Mouse (Mus musculus): ENCODE measurements around the gene Prrxl1. TPM values are rescaled to one million over a fixed set of nuclear protein-coding genes. Genes with fewer than 3 reads are reported as not detected.

Gene Prrxl1
- polyA plus RNA-seq, 1 experiment from 2014 or later, result 0.08 TPM

GRCm38 (mm10) chr14:32583696-32584095 is 15.5 kb upstream of the Prrxl1 start:
- H3K27ac ChIP-seq (ENCODE audit: low read depth, low read length), result no peak overlapping the region
- H3K27me3 ChIP-seq (ENCODE audit: control insufficient read depth, insufficient read depth, low read length), result no peaks in the 10 kb centered on the region
- no peaks in the 10 kb centered on the region for H3K36me3 ChIP-seq (ENCODE audit: control insufficient read depth, insufficient read depth, low read length)
- no peak for ATAC-seq (replicated peaks; ENCODE audit: low FRiP score)
- H3K4me2 ChIP-seq (ENCODE audit: low read depth, low read length, severe bottlenecking), result no peak overlapping the region
- H3K4me3 ChIP-seq (ENCODE audit: low read depth, low read length), result no peak overlapping the region
- H3K4me1 ChIP-seq (replicated peaks; ENCODE audit: control insufficient read depth, insufficient read depth, low read length), result no peaks in the 10 kb centered on the region
- 93% methylated on average over 9 of the region's 9 CpGs for WGBS
- H3K9ac ChIP-seq (ENCODE audit: low read length), result no peak overlapping the region
- no peak for DNase-seq (ENCODE audit: low spot score)
- no peaks in the 10 kb centered on the region for H3K9me3 ChIP-seq (ENCODE audit: control insufficient read depth, low read length)

DNA sequence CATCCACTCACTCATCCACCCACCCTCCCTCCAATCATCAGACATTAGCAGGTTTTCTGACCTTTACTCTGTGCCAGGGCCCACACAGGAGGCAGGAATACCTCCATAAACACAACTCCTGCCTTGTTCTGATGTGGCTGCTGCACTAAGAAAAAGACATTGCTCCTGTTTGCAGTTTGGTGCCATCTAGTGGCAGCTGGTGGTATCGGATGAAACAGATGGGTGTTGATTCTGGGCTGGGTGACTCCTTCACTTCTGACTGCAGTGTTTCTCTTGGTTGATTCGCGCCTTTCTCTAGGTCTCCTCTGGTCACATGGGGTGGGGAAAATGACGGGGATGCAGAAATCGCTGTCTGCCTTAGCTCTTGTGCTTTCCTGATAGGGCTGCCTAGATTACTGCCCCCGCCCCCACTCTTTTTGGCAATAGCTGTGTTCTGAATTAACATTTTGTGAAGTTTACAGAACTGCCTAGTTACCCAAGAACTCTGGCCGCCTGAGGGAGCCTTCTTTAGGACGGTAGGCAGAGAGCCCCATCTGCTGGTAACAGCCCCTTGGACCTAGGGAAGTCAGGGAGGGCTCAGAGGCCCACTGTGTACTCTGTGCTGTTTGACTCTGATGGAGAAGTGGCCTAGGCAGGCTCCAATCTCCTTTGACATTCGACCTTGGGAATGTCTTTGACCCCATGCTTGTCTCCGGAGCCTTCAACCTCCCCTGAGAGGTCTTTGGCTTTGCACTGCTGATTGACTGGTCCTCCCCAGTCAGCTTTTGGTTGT is 12.0 kb upstream of the Prrxl1 start:
- ATAC-seq (replicated peaks; ENCODE audit: low FRiP score) (peak; percentile 24; the same call in 1 of the 2 replicates), DNase-seq (ENCODE audit: low spot score) (peak; percentile 86)
- Histone ChIP-seq H3K27me3 (ENCODE audit: control insufficient read depth, insufficient read depth, low read length) (no peaks in the 10 kb centered on the region), H3K27ac (ENCODE audit: low read depth, low read length) (no peak overlapping the region), H3K9me3 (ENCODE audit: control insufficient read depth, low read length) (no peaks in the 10 kb centered on the region), H3K4me1 (replicated peaks; ENCODE audit: control insufficient read depth, insufficient read depth, low read length) (no peaks in the 10 kb centered on the region), H3K4me2 (ENCODE audit: low read depth, low read length, severe bottlenecking) (no peak overlapping the region), H3K4me3 (ENCODE audit: low read depth, low read length) (no peak overlapping the region), H3K9ac (ENCODE audit: low read length) (no peak overlapping the region), H3K36me3 (ENCODE audit: control insufficient read depth, insufficient read depth, low read length) (no peaks in the 10 kb centered on the region)
- 11% methylated on average over 10 of the region's 10 CpGs for WGBS

- H3K9ac ChIP-seq (ENCODE audit: low read length), result no peak overlapping the region
- H3K36me3 ChIP-seq (ENCODE audit: control insufficient read depth, insufficient read depth, low read length), result no peaks in the 10 kb centered on the region
- H3K4me3 ChIP-seq (ENCODE audit: low read depth, low read length), result no peak overlapping the region
- no peaks in the 10 kb centered on the region for H3K9me3 ChIP-seq (ENCODE audit: control insufficient read depth, low read length)
- H3K4me2 ChIP-seq (ENCODE audit: low read depth, low read length, severe bottlenecking), result no peak overlapping the region
- DNase-seq (ENCODE audit: low spot score), result no peak
- 71% methylated on average over 3 of the region's 3 CpGs for WGBS
- H3K27me3 ChIP-seq (ENCODE audit: control insufficient read depth, insufficient read depth, low read length), result peaks cover 8% of the 10 kb centered on the region
- no peaks in the 10 kb centered on the region for H3K4me1 ChIP-seq (replicated peaks; ENCODE audit: control insufficient read depth, insufficient read depth, low read length)
- no peak overlapping the region for H3K27ac ChIP-seq (ENCODE audit: low read depth, low read length)
- no peak for ATAC-seq (replicated peaks; ENCODE audit: low FRiP score)
These were observed 8.8 kb upstream of the Prrxl1 start for GRCm38 (mm10) chr14:32590377-32590776.

DNA sequence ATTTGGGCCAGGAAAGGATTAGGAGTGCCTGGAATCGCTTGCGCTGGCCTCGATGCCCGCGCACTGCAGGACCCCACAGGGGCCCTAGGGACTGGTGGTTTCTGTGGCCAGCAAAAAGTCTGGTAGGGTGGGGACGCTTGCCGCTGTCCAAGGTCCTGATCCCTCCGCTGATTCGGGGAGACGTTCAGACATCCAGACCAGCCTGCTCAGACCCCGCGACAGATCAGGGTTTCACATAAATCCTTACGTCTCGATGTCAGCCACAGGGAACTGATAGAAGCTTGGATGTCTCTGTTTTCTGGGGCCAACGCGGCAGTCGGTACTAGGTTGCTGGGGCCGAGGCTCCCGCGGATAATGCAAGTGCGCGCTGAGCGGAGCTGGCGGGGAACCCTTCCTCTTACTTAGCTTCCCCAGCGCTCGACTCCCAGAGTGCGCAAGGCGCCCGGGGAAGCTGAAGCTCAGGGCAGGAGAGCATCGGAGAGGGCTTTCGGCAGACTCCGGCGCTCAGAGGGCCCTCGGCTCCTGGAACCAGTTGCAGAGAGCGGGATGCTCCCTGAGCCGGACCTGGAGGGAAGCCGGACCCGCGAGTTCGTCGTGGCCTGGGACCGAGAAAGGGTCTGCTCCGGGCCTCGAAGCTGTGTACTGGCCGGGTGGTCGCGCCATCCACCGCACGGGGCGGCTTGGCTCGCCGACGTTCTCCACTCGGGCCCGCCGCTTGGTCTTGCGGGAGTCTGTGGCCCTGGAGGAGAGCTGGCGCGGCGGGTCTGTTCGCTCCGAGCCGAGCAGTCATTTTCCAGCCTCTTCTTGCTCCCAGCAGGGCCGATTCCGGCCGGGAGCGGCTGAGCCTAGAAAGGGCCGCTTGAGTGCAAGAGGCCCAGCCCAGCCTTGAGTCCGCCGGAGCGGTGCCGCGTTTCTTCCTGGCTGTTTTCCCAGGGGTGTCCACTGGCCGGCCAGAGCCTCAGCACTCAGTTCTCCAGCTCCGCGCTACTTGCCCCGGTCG is 1.7 kb upstream of the Prrxl1 start:
- peak overlapping the region; percentile 53 for H3K4me2 ChIP-seq (ENCODE audit: low read depth, low read length, severe bottlenecking)
- H3K9ac ChIP-seq (ENCODE audit: low read length), result no peak overlapping the region
- no peaks in the 10 kb centered on the region for H3K9me3 ChIP-seq (ENCODE audit: control insufficient read depth, low read length)
- no peaks in the 10 kb centered on the region for H3K36me3 ChIP-seq (ENCODE audit: control insufficient read depth, insufficient read depth, low read length)
- DNase-seq (ENCODE audit: low spot score) (peak; percentile 90), ATAC-seq (replicated peaks; ENCODE audit: low FRiP score) (0 out of 2 replicates have a peak, but pooled peaks have one; percentile 46)
- H3K27me3 ChIP-seq (ENCODE audit: control insufficient read depth, insufficient read depth, low read length), result peaks cover 71% of the 10 kb centered on the region
- WGBS, result under 1% methylated on average over 78 of the region's 78 CpGs
- peak overlapping the region; percentile 22 for H3K4me3 ChIP-seq (ENCODE audit: low read depth, low read length)
- H3K27ac ChIP-seq (ENCODE audit: low read depth, low read length), result no peak overlapping the region
- H3K4me1 ChIP-seq (replicated peaks; ENCODE audit: control insufficient read depth, insufficient read depth, low read length), result peaks cover 13% of the 10 kb centered on the region

DNA sequence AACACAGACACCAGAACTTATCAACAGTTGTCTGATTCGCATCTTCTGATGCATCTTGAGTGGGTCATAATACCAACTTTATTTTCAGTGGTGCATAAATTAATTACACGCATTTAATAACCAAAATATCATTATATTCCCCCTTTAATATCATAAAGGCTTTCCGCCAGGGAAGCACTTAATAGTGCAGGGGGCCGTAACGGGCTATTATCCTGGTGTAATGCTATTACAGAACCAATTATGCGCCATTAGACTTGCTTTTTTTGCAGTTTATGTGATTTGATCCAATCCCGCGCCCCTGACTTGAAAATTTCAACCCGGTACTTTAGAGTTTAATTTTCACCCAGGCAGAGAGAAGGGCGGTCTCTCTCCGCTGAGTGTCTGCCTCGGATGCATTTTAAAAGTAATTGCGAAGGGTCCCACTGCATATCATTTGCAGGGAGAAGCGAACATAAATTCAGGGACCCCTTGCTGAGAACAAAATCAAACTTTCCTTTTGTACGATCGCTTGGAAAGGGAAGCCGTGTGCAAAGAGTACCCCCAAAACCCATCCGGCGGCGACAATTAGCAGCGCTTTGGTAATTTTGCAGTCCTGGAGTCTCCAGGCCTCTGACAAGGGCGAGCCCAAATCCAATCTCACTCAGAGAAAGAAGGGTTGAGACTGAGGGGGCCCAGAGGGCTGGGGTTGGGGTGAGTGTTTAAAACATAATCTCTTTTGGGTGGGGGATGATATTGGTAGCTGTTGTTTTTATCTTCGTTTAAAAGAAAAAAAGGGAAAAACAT is 579 bp upstream of the Prrxl1 start:
- Histone ChIP-seq H3K9ac (ENCODE audit: low read length) (no peak overlapping the region), H3K4me1 (replicated peaks; ENCODE audit: control insufficient read depth, insufficient read depth, low read length) (peaks cover 13% of the 10 kb centered on the region), H3K27me3 (ENCODE audit: control insufficient read depth, insufficient read depth, low read length) (peaks cover 71% of the 10 kb centered on the region), H3K9me3 (ENCODE audit: control insufficient read depth, low read length) (no peaks in the 10 kb centered on the region), H3K27ac (ENCODE audit: low read depth, low read length) (no peak overlapping the region), H3K36me3 (ENCODE audit: control insufficient read depth, insufficient read depth, low read length) (no peaks in the 10 kb centered on the region), H3K4me3 (ENCODE audit: low read depth, low read length) (no peak overlapping the region; the same call in 1 of the 2 replicates), H3K4me2 (ENCODE audit: low read depth, low read length, severe bottlenecking) (no peak overlapping the region)
- no peak for ATAC-seq (replicated peaks; ENCODE audit: low FRiP score)
- 3% methylated on average over 23 of the region's 23 CpGs for WGBS
- DNase-seq (ENCODE audit: low spot score), result peak; percentile 45

GRCm38 (mm10) chr14:32600110-32600509 is 903 bp downstream of the Prrxl1 start:
- H3K9me3 ChIP-seq (ENCODE audit: control insufficient read depth, low read length), result no peaks in the 10 kb centered on the region
- H3K36me3 ChIP-seq (ENCODE audit: control insufficient read depth, insufficient read depth, low read length), result no peaks in the 10 kb centered on the region
- peaks cover 65% of the 10 kb centered on the region for H3K27me3 ChIP-seq (ENCODE audit: control insufficient read depth, insufficient read depth, low read length)
- H3K4me3 ChIP-seq (ENCODE audit: low read depth, low read length), result 0 out of 2 replicates have a peak overlapping the region, but pooled peaks have one; percentile 26
- peak overlapping the region; percentile 52; the same call in 1 of the 2 replicates for H3K4me2 ChIP-seq (ENCODE audit: low read depth, low read length, severe bottlenecking)
- 3% methylated on average over 16 of the region's 16 CpGs for WGBS
- peak; percentile 51 for DNase-seq (ENCODE audit: low spot score)
- no peak overlapping the region for H3K9ac ChIP-seq (ENCODE audit: low read length)
- peaks cover 13% of the 10 kb centered on the region for H3K4me1 ChIP-seq (replicated peaks; ENCODE audit: control insufficient read depth, insufficient read depth, low read length)
- H3K27ac ChIP-seq (ENCODE audit: low read depth, low read length), result no peak overlapping the region
- no peak for ATAC-seq (replicated peaks; ENCODE audit: low FRiP score)

- no peak overlapping the region for H3K9ac ChIP-seq (ENCODE audit: low read length)
- no peak overlapping the region for H3K4me3 ChIP-seq (ENCODE audit: low read depth, low read length)
- H3K9me3 ChIP-seq (ENCODE audit: control insufficient read depth, low read length), result no peaks in the 10 kb centered on the region
- DNase-seq (ENCODE audit: low spot score), result no peak
- H3K27me3 ChIP-seq (ENCODE audit: control insufficient read depth, insufficient read depth, low read length), result peaks cover 13% of the 10 kb centered on the region
- no peak overlapping the region for H3K27ac ChIP-seq (ENCODE audit: low read depth, low read length)
- WGBS, result 54% methylated on average over 15 of the region's 15 CpGs
- no peaks in the 10 kb centered on the region for H3K4me1 ChIP-seq (replicated peaks; ENCODE audit: control insufficient read depth, insufficient read depth, low read length)
- no peak overlapping the region for H3K4me2 ChIP-seq (ENCODE audit: low read depth, low read length, severe bottlenecking)
- no peaks in the 10 kb centered on the region for H3K36me3 ChIP-seq (ENCODE audit: control insufficient read depth, insufficient read depth, low read length)
- ATAC-seq (replicated peaks; ENCODE audit: low FRiP score), result no peak
These were observed 6.3 kb downstream of the Prrxl1 start for GRCm38 (mm10) chr14:32605508-32605907.

GRCm38 (mm10) chr14:32606316-32606715 is 7.1 kb downstream of the Prrxl1 start:
- no peaks in the 10 kb centered on the region for H3K36me3 ChIP-seq (ENCODE audit: control insufficient read depth, insufficient read depth, low read length)
- H3K27ac ChIP-seq (ENCODE audit: low read depth, low read length), result no peak overlapping the region
- H3K27me3 ChIP-seq (ENCODE audit: control insufficient read depth, insufficient read depth, low read length), result peaks cover 5% of the 10 kb centered on the region
- no peak overlapping the region for H3K9ac ChIP-seq (ENCODE audit: low read length)
- H3K9me3 ChIP-seq (ENCODE audit: control insufficient read depth, low read length), result no peaks in the 10 kb centered on the region
- no peak overlapping the region for H3K4me3 ChIP-seq (ENCODE audit: low read depth, low read length)
- DNase-seq (ENCODE audit: low spot score) (no peak), ATAC-seq (replicated peaks; ENCODE audit: low FRiP score) (no peak)
- 72% methylated on average over 8 of the region's 8 CpGs for WGBS
- no peak overlapping the region for H3K4me2 ChIP-seq (ENCODE audit: low read depth, low read length, severe bottlenecking)
- no peaks in the 10 kb centered on the region for H3K4me1 ChIP-seq (replicated peaks; ENCODE audit: control insufficient read depth, insufficient read depth, low read length)
